Mouse (Mus musculus): ENCODE results near the gene Vwce.

GRCm38 (mm10) chr19:10665093-10665492 is 31.1 kb downstream of the Vwce start:
- TF ChIP-seq CTCF (IDR thresholded peaks at IDR 0.05; ENCODE audit: extremely low read depth, insufficient read depth, insufficient read length, insufficient replicate concordance): no peak
- no peak for TF ChIP-seq POLR2A (IDR thresholded peaks at IDR 0.05; ENCODE audit: low read depth, low read length)

Data from spleen, adult 2 months (tissue).